Mouse (Mus musculus): ENCODE results near the gene Naip5. TPM values are rescaled to one million over a fixed set of nuclear protein-coding genes. Genes with fewer than 3 reads are reported as not detected.

The Naip5 gene
- total RNA-seq (2023) = 10 to 100 TPM; 92.5 to 92.7 TPM

DNA sequence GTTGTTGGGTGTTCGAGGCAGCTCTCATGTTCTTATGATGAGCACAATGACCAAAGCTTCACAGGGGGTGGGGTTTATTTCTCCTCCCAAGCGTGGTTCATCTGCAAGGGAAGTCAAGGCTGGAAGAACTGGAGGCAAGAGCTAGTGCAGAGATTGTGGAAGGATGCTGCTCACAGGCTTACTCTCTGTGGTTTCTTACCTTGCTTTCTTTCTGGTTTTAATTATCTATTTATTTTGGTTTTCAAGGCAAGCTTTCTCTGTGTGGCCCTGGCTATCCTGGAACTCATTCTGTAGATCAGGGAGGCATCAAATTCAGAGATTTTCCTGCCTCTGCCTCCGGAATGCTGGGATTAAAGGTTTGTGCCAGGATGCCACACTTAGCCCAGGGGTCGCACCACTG is at the start of gene Naip5:
TSS of gene Naip5 (minus strand) at position 101 of the 400 bp plus-strand sequence.

DNA sequence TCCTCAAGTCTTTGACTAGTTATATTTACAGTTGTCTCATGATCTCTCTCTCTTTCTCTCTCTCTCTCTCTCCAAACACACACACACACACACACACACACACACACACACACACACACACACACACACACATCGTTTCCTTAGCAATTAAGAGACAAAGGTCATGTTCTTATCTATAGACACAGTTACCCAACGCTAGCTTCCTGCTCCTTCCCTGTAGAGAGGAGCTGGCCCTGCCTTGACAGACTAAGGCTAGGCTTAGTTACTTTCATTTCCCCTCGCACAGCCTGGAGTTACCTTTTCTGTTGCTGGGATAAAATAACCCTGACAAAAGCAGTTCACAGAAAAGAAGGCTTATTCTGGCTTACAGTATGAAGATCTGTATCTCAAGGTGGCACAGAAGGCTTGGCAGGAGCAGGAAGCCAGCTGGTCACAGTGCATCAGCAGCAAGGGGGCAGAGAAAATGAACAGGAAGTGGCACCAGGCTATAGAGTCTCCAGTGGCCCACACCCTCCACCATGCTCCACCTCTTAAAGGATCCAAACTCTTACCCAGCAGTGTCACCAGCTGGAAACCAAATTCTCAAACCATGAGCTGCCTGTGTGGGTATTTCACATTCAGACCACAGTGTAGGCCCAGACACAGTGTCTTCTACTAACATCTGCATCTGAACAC is 44.3 kb downstream of the Naip5 start, which contains the start of gene Naip2:
TSS of gene Naip2 (minus strand) at position 434 of the 675 bp plus-strand sequence.

Other genes starting within 250 kb of the Naip5 start
- 10 to 100 TPM; 10.5 to 14.5 TPM for gene Mccc2, start 230.7 kb downstream of the Naip5 start, total RNA-seq (2023)
- gene Bdp1, start 142.3 kb downstream of the Naip5 start, total RNA-seq (2023) = 10 to 100 TPM; 61.0 to 61.3 TPM
- gene Serf1, start 138.3 kb downstream of the Naip5 start, total RNA-seq (2023) = 1 to 10 TPM; 2.7 to 2.9 TPM
- gene Smn1, start 121.5 kb downstream of the Naip5 start, total RNA-seq (2023) = 10 to 100 TPM; 37.8 to 42.5 TPM
- 10 to 100 TPM; 95.6 to 98.5 TPM for gene Naip2, start 44.2 kb downstream of the Naip5 start, total RNA-seq (2023)
- gene Naip6, start 71.4 kb upstream of the Naip5 start, total RNA-seq (2023) = 10 to 100 TPM; 75.1 to 77.6 TPM
- gene Naip1, start 206.5 kb upstream of the Naip5 start, total RNA-seq (2023) = 1 to 10 TPM; 5.4 TPM
- 10 to 100 TPM; 32.0 to 41.2 TPM for gene Gtf2h2, start 246.3 kb upstream of the Naip5 start, total RNA-seq (2023)

Measured in monocyte, adult 59 days (primary cell).